Mouse (Mus musculus) brain, embryonic 18.5 days (tissue): ENCODE measurements around the gene Ccser1.
A peak's percentile ranks its signal among the peaks of the same experiment; 100 is the strongest.

ENCODE experiments used
- DNase-seq: peaks from one replicate; pipeline ENCODE4 v3.0.0-alpha.2; 2012; ENCODE audit warnings: low read depth, low spot score

Gene Ccser1

GRCm38 (mm10) chr6:61179949-61180755, at the start of gene Ccser1:
Gene Ccser1, plus strand, starts transcription at chr6:61180324.
- peak; percentile 30 for DNase-seq

- DNase-seq: no peak
These were observed 43.7 kb upstream of the Ccser1 start for GRCm38 (mm10) chr6:61136436-61136835.

GRCm38 (mm10) chr6:61143031-61143430, 37.1 kb upstream of the Ccser1 start:
- DNase-seq: no peak

- DNase-seq: no peak
These were observed 27.2 kb upstream of the Ccser1 start for GRCm38 (mm10) chr6:61152924-61153323.

GRCm38 (mm10) chr6:61154654-61155053, 25.5 kb upstream of the Ccser1 start:
- no peak for DNase-seq

- no peak for DNase-seq
These were observed 25.0 kb upstream of the Ccser1 start for GRCm38 (mm10) chr6:61155059-61155629.

- DNase-seq: no peak
These were observed 24.4 kb upstream of the Ccser1 start for GRCm38 (mm10) chr6:61155718-61156117.

- DNase-seq: no peak
These were observed 18.0 kb upstream of the Ccser1 start for GRCm38 (mm10) chr6:61162117-61162516.

- no peak for DNase-seq
These were observed 13.2 kb upstream of the Ccser1 start for GRCm38 (mm10) chr6:61166891-61167290.

GRCm38 (mm10) chr6:61176126-61176525, 4.0 kb upstream of the Ccser1 start:
- DNase-seq: no peak

- DNase-seq: no peak
These were observed 2.6 kb upstream of the Ccser1 start for GRCm38 (mm10) chr6:61177476-61177875.

GRCm38 (mm10) chr6:61179641-61179948, 529 bp upstream of the Ccser1 start:
- no peak for DNase-seq

- peak; percentile 39 for DNase-seq
These were observed 650 bp downstream of the Ccser1 start for GRCm38 (mm10) chr6:61180756-61181191.

GRCm38 (mm10) chr6:61189029-61189428, 8.9 kb downstream of the Ccser1 start:
- no peak for DNase-seq

GRCm38 (mm10) chr6:61191597-61192386, 11.7 kb downstream of the Ccser1 start:
- no peak for DNase-seq

GRCm38 (mm10) chr6:61203344-61203743, 23.2 kb downstream of the Ccser1 start:
- DNase-seq: no peak

- DNase-seq: no peak
These were observed 25.9 kb downstream of the Ccser1 start for GRCm38 (mm10) chr6:61206042-61206441.

GRCm38 (mm10) chr6:61206619-61207018, 26.5 kb downstream of the Ccser1 start:
- no peak for DNase-seq

GRCm38 (mm10) chr6:61210061-61210737, 30.1 kb downstream of the Ccser1 start:
- DNase-seq: no peak

- no peak for DNase-seq
These were observed 35.6 kb downstream of the Ccser1 start for GRCm38 (mm10) chr6:61215705-61216104.

- DNase-seq: no peak
These were observed 36.4 kb downstream of the Ccser1 start for GRCm38 (mm10) chr6:61216514-61216913.

GRCm38 (mm10) chr6:61217717-61218116, 37.6 kb downstream of the Ccser1 start:
- no peak for DNase-seq
